Mouse (Mus musculus): Measurements from ENCODE around the gene Oit3.

GRCm38 (mm10) chr10:59424453-59424852 lies 17.1 kb downstream of the Oit3 start:
- TF ChIP-seq CTCF (IDR thresholded peaks at IDR 0.05; ENCODE audit: borderline replicate concordance, extremely low read depth, insufficient read depth, insufficient read length) = no peak
- no peak for TF ChIP-seq POLR2A (IDR thresholded peaks at IDR 0.05; ENCODE audit: borderline replicate concordance, extremely low read depth, insufficient read depth, insufficient read length, poor library complexity, severe bottlenecking)
